Mouse (Mus musculus): ENCODE results near the gene Parn. TPM values are rescaled to one million over a fixed set of nuclear protein-coding genes. Genes with fewer than 3 reads are reported as not detected.

Gene Parn
- polyA plus RNA-seq, 1 experiment = 7.5 TPM

- 78% methylated on average over 6 of the region's 6 CpGs for WGBS
- DNase-seq (ENCODE audit: low read depth, low spot score) = no peak
Observed at GRCm38 (mm10) chr16:13566351-13566750, 101.6 kb downstream of the Parn start.

- no peak for DNase-seq (ENCODE audit: low read depth, low spot score)
- 81% methylated on average over 5 of the region's 5 CpGs for whole genome bisulfite sequencing
Observed at GRCm38 (mm10) chr16:13565291-13565690, 102.7 kb downstream of the Parn start.

DNA sequence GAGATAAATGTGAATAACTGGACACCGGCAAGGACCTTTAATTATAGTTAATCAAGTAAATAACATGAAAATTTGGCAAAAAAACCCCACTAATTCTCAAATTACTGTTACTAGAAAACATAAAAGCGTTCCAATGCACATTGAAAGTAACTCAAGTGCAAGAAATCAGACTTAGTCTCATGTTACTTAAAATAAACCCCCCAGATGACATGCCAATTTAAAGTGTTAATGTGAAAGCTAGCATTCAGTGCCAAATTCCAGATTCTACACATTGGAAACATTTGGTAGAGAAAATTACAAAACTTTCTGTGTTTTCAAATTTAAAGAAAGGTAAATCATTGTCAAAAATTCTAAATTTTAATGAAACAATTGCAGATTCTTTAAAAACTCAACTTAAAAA is 110.2 kb downstream of the Parn start:
- 82% methylated on average over 2 of the region's 2 CpGs for WGBS
- no peak for DNase-seq (ENCODE audit: low read depth, low spot score)

DNA sequence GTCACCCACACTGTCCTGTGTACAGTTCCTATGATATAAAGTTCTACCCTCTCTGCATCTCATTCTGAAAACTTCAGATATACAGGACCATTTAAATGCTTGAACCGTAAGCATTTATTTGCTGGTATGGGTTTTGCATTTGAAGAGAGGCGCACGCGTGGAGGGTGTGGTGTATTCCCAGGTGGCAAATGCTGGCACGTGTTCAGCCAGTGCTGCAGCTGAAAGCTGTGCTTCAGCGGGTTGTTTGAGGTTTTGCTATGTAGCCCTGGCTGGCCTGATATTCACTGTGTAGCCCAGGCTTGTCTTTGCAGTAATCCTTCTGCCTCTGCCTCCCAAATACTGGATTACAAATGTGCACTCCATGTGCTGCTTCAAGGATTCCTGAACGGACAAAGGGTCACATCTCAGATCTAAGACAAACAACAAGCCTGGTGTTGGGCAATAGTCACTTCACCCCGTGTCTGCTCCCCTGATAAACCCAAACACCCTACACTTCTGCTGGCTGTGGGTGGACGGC is 111.0 kb downstream of the Parn start:
- DNase-seq (ENCODE audit: low read depth, low spot score) = no peak
- WGBS = 73% methylated on average over 9 of the region's 9 CpGs

DNA sequence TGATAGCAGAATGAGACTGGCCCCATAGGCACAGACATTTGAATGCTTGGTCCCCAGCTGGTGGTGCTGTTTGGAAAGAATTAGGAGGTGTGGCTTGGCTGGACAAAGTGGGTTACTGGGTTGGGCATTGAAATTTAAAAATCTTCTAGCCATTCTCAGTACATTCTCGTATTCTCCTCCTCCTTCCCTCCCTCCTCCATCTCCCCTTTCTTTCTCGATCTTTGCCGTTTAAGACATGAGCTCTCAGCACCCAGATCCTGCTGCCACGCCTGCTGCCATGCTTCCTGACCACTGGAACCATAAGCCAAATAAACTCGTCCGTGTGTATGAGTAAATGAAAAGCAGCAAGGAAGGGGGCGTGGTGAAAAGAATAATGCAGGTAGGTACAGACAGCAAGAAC is 111.5 kb downstream of the Parn start:
- DNase-seq (ENCODE audit: low read depth, low spot score) = no peak
- WGBS = 95% methylated on average over 7 of the region's 7 CpGs

DNA sequence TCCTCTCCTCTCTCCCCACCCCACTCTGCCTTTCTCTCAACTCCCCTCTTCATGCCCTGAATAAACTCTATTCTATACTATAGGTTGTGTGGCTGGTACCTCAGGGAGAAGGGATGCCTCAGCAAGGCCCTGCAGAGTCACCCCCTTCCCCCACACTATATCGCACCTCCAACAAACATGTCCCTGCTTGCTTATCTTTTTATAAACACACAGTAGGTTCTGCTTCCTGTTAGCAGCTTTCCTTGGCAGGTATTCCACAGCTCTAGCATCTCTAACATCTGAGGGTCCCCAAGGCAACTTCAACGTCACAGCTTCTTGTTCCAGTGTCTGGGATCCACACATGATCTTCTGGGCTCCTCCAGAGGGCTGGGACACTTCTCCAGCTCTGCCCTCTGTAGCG is 117.3 kb downstream of the Parn start:
- no peak for DNase-seq (ENCODE audit: low read depth, low spot score)
- 92% methylated on average over 3 of the region's 3 CpGs for WGBS

DNA sequence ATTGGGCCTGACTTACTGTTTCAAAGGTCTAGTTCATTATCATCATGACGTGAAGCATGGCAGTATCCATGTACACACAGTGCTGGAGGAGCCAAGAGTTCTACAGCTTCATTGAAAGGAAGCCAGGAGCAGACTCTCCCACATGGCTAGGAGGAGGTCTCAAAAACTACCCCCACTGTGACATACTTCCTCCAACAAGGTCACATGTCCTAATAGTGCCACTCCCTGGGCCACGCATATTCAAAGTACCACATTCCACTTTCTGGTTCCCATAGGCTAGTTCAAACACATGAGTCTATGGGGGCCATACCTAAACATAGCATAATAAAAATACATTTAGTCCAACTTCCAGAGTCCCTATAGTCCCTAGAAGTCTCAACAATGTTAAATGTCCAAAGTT is 118.0 kb downstream of the Parn start:
- DNase-seq (ENCODE audit: low read depth, low spot score) = no peak
- WGBS = 90% methylated on average over 2 of the region's 2 CpGs

DNA sequence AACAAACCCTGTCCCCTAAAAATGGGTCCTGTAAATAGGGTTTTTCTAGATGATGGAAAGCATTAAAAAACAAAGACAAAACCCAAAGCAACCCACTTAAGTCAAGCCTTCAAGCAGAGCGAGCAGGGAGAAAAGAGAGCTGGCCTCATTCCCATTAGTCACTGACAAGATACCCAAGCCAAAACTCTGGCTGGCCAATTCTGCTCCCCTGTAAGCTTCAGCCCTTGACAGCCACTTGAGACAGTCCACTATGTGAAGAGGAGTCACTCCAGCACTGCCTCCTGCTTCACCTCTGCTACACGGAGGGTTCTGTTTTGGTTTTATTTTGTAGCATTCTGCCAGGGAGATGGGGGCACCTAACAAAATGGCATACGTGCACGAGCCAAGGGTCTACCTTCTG is 126.2 kb downstream of the Parn start:
- DNase-seq (ENCODE audit: low read depth, low spot score) = no peak
- WGBS = 78% methylated on average over 4 of the region's 4 CpGs

DNA sequence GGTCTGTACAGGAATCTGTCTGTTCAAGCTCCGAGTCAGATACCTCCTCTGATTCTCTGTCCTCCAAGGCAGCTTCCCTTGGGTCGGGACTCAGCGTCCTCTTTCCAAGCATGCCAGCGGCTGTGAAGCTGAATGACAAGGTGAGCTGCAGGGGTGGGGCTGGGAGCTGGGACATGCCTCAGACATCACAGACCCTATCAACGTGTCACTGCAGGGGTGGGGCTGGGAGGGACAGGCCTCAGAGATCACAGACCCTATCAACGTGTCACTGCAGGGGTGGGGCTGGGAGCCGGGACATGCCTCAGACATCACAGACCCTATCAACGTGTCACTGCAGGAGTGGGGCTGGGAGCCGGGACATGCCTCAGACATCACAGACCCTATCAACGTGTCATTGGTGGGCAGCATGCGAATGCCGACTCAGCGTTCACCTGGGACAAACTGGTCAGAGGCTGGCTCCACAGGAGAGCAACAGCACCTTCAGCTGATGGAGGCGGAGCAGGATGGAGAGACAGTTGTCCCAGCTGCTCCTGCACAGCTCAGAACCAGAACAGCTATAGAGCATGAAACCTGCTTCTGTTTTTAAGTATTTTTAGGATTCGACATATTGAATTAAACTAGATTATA is 126.7 kb downstream of the Parn start:
- DNase-seq (ENCODE audit: low read depth, low spot score) = no peak

DNA sequence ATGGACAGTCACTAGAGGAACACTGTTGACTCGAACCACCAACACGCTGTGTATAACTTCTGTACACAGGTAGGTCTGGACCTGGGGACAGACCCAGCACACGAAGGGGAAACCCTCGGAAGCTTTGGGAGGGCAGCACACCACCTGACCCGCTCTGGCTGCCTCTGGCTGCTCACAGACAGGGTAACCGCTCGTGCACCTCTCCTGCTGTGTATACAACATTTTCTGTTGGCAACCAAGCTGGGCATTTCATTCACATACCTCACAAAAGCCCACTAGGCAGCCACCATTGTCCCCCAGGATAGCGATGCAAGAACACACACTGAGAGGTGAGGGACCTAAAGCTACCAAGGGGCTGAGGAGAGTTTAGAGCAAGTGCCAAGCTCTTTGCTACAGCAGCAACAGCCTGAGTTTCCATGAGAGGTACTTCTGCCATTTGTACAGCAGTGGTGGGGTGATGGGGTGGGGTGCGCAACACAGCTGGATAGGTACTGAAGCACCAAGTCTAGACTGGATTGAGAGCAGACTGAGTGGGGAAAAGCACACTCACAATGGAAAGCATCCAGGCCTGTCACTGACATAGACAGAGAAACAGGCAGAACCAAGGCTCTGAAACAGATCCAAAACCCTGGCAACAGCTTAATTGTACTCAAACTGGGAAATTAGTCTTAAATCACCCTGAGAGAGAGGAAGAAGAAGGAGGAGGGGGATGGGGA is 128.9 kb downstream of the Parn start:
- no peak for DNase-seq (ENCODE audit: low read depth, low spot score)
- WGBS = 69% methylated on average over 9 of the region's 9 CpGs

More for the DNA sequence above, 126.7 kb downstream of the Parn start:
- 82% methylated on average over 15 of the region's 15 CpGs for WGBS

- DNase-seq (ENCODE audit: low read depth, low spot score) = peak; percentile 3
- 39% methylated on average over 13 of the region's 13 CpGs for WGBS
Observed at GRCm38 (mm10) chr16:13538213-13538932, 129.6 kb downstream of the Parn start.

- DNase-seq (ENCODE audit: low read depth, low spot score) = no peak
- WGBS = 68% methylated on average over 7 of the region's 7 CpGs
Observed at GRCm38 (mm10) chr16:13536404-13536803, 131.6 kb downstream of the Parn start.

DNA sequence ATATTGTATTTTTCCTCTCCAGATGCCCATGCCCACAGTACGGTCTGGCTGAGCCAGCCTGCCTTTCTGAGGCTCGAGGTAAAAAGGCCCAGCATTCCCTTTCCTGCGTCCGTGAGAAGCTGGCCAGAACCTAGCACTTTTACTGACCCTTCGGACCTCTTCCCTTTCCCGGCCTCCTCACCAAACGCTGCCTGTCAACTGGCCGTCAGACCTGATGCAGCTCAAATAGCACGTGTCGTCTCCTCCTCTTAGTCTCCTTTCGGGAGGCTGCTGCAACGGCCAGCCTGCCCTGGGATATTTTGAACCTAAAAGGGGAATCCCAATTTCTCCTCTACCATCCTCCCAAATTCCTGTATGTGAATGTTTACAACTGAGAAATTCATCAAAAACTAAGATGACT is 132.1 kb downstream of the Parn start:
- no peak for DNase-seq (ENCODE audit: low read depth, low spot score)
- WGBS = 82% methylated on average over 12 of the region's 12 CpGs

- peak; percentile 0 for DNase-seq (ENCODE audit: low read depth, low spot score)
Observed at GRCm38 (mm10) chr16:13532840-13533239, 135.1 kb downstream of the Parn start.

- 93% methylated on average over 5 of the region's 5 CpGs for WGBS
- DNase-seq (ENCODE audit: low read depth, low spot score) = no peak
Observed at GRCm38 (mm10) chr16:13531279-13531678, 136.7 kb downstream of the Parn start.

- 45% methylated on average over 6 of the region's 6 CpGs for WGBS
- no peak for DNase-seq (ENCODE audit: low read depth, low spot score)
Observed at GRCm38 (mm10) chr16:13521359-13521758, 146.6 kb downstream of the Parn start.

GRCm38 (mm10) chr16:13520301-13520700 is 147.7 kb downstream of the Parn start:
- DNase-seq (ENCODE audit: low read depth, low spot score) = no peak
- WGBS = 68% methylated on average over 6 of the region's 6 CpGs

- DNase-seq (ENCODE audit: low read depth, low spot score) = no peak
- WGBS = 69% methylated on average over 3 of the region's 3 CpGs
Observed at GRCm38 (mm10) chr16:13516214-13516613, 151.8 kb downstream of the Parn start.

DNA sequence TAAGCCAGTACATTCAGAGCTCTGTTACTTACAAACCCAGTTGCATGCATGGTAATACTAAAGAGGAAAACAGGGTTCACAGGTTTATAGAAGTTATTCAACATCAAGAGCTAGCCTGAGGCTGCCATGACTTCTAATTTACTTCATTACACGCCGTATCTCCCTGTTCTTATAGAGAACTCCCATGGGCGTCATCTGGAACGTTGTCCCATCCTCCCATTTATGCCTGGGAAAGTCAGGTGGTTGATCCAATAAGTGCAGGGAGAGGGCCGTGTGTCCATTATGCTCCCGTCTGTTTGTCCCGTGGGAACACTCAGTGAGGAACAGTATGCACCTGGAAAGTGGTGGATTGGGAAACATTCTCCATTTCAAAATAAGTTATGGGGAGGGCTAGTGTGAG is 152.4 kb downstream of the Parn start:
- 90% methylated on average over 7 of the region's 7 CpGs for WGBS
- DNase-seq (ENCODE audit: low read depth, low spot score) = no peak

DNA sequence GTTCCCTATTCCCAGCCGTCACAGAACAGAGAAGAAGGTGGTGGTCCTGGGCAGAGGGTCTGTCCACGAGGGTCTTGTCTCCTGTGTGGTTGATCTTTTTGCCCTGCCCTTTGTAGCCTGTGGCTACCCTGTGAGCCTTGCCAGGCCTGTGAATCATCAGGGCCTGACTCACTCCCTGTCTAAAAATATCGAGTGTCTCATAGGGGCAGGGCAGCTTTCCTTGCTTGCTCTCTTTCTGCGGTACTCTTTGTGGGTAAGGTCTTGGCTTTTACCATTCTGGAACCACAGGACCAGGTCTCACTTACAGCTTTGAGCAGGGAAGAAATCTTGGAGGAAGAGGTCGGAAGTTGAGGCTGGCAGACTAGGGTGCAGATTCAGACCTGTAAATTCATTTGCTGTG is 162.9 kb downstream of the Parn start:
- DNase-seq (ENCODE audit: low read depth, low spot score) = no peak
- WGBS = 48% methylated on average over 5 of the region's 5 CpGs

DNA sequence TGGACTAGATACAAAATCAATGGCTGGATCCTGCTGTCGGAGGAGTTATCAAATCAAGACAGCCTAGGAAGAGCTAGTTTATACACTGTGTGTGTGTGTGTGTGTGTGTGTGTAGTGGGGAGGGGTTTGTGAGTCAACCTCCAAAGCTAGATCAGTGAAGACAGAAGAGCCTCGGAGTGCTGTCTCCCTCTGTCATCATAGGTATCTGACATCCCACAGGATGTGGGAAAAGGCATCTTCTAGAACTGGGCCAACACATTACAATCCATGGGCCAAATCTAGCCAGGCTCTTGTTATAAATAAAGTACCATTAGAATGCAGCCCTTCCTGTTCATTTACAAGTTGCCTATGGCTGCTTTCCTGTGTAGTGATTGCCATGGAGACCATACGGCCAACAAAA is 163.5 kb downstream of the Parn start:
- WGBS = 76% methylated on average over 3 of the region's 3 CpGs
- DNase-seq (ENCODE audit: low read depth, low spot score) = no peak
